Mouse (Mus musculus) subcutaneous adipose tissue, adult 2 months (tissue): ENCODE results near the gene Ankrd66. TPM values are rescaled to one million over a fixed set of nuclear protein-coding genes. Genes with fewer than 3 reads are reported as not detected.

Source experiments
- polyA plus RNA-seq: library from polyadenylated mRNA; depleted of rRNA; stranded (reverse); fragments of >200 nt; gene quantifications from 2 replicates; pipeline ENCODE4 v1.2.3, GENCODE M21; 2012; ENCODE audit warnings: low replicate concordance; rRNA removed

Gene Ankrd66
- polyA plus RNA-seq, result 0.36 TPM in 1 of 2 replicates, not detected in the other

DNA sequence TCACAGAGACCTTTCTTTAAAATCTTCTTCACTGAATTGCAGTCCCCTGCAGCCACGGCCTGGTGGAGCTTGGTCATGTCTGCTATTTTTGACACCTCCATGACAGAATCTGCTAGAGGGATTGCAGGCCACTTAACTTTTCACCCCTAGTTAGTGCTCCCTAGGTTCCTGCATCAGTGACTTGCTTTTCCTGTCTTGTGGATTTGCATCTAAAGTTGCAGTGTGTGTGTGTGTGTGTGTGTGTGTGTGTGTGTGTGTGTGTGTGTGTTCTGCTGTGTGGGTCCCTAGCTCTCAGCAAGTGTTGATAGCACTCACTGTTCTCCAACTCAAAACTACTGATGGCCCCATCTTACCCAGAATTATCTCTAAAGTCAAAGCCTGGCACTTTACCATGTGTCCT, at the start of gene Ankrd66:
Gene Ankrd66 (minus strand): TSS at position 101 of the 400 bp plus-strand sequence.

DNA sequence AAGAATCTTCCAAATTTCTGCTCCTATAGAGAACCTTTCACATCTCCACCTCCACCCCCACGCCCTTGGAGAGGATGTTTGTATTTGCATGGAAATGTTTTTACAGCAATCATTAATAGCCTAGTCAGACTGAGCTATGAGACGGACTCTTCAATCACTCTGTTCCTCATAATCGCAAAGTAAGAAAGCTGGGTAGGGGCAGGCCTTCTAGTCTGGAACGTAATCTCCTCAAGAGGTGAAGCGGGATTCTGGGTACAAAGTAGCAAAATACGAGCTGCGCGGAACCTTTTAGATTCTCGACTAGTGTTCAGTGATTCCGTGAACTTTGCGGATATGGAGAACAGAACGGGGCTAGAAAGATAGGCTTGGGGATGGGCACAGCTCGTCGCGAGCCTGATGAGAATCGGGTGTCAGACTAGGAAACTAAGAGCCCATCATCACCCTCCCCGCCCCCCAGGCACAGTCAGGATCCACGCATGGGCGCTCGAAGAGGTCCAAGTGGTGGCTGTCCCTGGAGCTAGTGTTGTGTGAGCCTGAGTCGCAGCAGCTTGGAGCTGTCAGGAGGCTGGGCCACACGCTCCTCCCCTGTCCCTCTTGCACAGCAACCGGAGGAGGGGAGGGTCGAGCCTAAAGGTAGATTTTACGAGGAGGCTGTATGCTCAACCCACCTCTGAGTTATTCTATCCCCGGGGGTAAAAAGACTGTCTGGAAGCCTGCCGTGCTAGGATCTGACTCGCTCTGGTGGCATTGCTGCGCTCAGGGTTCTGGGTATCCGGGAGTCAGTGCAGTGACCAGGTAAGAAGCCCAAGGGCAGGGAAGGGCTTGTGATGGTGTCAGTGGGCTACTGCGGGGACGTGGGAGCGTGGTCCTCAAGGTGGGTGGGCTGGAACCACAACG, 24.8 kb upstream of the Ankrd66 start, which contains the start of gene Pla2g7:
Gene Pla2g7 (plus strand): TSS at position 107 of the 897 bp plus-strand sequence.

DNA sequence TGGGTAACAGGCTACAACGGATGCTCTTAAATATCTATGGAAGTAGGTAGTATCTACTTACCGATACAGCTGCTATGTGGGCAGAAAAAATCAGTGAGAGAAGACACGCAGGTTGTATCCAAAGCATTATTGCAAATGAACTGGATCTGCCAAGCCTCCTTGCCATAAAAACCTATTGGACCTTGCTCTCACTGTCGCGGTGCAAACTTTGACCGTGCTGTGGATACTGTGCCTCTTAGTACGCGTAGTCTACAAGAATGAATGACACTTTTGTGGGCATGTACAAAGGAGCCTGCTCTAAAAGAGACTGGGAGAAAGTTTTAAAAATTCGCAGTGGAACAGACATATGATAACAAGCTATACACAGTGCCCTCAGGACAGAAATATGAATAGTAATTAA, 40.8 kb downstream of the Ankrd66 start, which contains the start of gene Mep1a:
Gene Mep1a (minus strand): TSS at position 221 of the 400 bp plus-strand sequence.

Other genes with a start within 250 kb of the Ankrd66 start
- gene Adgrf5, start 183.2 kb downstream of the Ankrd66 start, polyA plus RNA-seq, result 48.7 and 131 TPM in 2 replicates
- gene Mep1a, start 40.8 kb downstream of the Ankrd66 start, polyA plus RNA-seq, result 0.45 TPM in 1 of 2 replicates, not detected in the other
- gene Pla2g7, start 24.5 kb upstream of the Ankrd66 start, polyA plus RNA-seq, result 5.2 and 28.5 TPM in 2 replicates
- gene Tdrd6, start 86.7 kb upstream of the Ankrd66 start, polyA plus RNA-seq, result 0.01 and 0.04 TPM in 2 replicates
- 4.2 and 10.1 TPM in 2 replicates for gene Slc25a27, start 123.6 kb upstream of the Ankrd66 start, polyA plus RNA-seq
- 1.3 and 3.2 TPM in 2 replicates for gene Cyp39a1, start 123.8 kb upstream of the Ankrd66 start, polyA plus RNA-seq